9 mouse cellular contexts compared by ENCODE assay signal in the genomic region with DNA sequence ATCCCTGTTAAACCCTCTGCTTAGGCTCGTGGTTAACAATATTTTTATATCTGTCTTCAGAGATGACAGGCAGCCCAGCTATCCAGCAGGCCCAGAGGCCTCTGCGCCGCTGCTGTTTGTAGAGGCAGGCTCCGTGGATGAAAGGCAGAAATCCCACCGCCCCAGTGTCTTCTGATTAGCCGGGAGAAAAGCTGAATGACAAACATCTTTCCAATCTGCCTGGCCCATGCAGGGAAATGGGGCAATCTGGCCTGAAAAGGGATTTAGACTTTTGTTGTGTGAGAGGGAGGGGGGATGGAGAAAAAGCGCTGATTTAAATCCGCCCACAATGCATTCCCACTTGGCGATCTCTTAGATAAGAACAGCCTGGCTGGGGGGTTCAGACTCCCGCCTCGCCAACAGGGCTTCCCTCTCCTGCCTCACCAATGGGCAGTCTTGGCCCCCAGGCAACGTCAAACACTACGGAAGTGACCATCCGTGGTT.
DNase-seq lines count a peak whose midpoint lies in the region; ATAC-seq and TF ChIP-seq lines count a peak whose summit lies in the region.
"Had no signal": no experiment of that assay in that cellular context is flagged by ENCODE, and none has a peak within 500 bp of the region (broad histone marks: within the 10 kb centered on the region; RNA-seq: fewer than 3 reads in every experiment).

No protein-coding gene starts in this region.

- 0 out of 2 replicates have a peak overlapping the region, but pooled peaks have one; percentile 17 for H3K9ac ChIP-seq in midbrain, embryonic 15.5 days

- TF ChIP-seq POLR2A in brain, embryonic 14.5 days (IDR thresholded peaks at IDR 0.05; ENCODE audit: borderline replicate concordance, extremely low read depth, insufficient read depth, insufficient read length, poor library complexity, severe bottlenecking): no peak

- H3K27ac ChIP-seq in hindbrain, embryonic 10.5 days: peak overlapping the region; percentile 77
- H3K27ac ChIP-seq in midbrain, embryonic 15.5 days: peak overlapping the region; percentile 86

- no peak for TF ChIP-seq CTCF in brain, embryonic 14.5 days (IDR thresholded peaks at IDR 0.05; ENCODE audit: borderline replicate concordance, extremely low read depth, insufficient read depth, insufficient read length)

- 8% methylated on average over 14 of the region's 14 CpGs for WGBS in hindbrain, embryonic 10.5 days
- WGBS in midbrain, embryonic 15.5 days: 4% methylated on average over 14 of the region's 14 CpGs

- no peaks in the 10 kb centered on the region for H3K9me3 ChIP-seq in hindbrain, embryonic 10.5 days
- no peaks in the 10 kb centered on the region for H3K9me3 ChIP-seq in midbrain, embryonic 15.5 days

- peak; percentile 63 for ATAC-seq in midbrain, embryonic 15.5 days (replicated peaks)

- H3K27me3 ChIP-seq in hindbrain, embryonic 10.5 days (ENCODE audit: insufficient read depth, poor library complexity, severe bottlenecking): no peaks in the 10 kb centered on the region
- no peaks in the 10 kb centered on the region for H3K27me3 ChIP-seq in midbrain, embryonic 15.5 days (replicated peaks)

- DNase-seq in brain, embryonic 14.5 days (ENCODE audit: low read depth): peak; percentile 94
- DNase-seq in embryo, embryonic 9.5 days (ENCODE audit: extremely low spot score): peak; percentile 45
- peak; percentile 45 for DNase-seq in hindbrain, embryonic 10.5 days (ENCODE audit: low spot score)
- no peak for DNase-seq in urinary bladder, postnatal 36 days (ENCODE audit: low spot score in 2 of 2)
- no peak for DNase-seq in kidney, adult 18-20 months
- no peak for DNase-seq in gastrocnemius, postnatal 25 days
- DNase-seq: kidney, postnatal 4 days; lung, adult 2 months had no signal

- H3K4me2 ChIP-seq in midbrain, embryonic 15.5 days: peak overlapping the region; percentile 41

- no peaks in the 10 kb centered on the region for H3K36me3 ChIP-seq in hindbrain, embryonic 10.5 days
- no peaks in the 10 kb centered on the region for H3K36me3 ChIP-seq in midbrain, embryonic 15.5 days (replicated peaks)

- H3K4me1 ChIP-seq in hindbrain, embryonic 10.5 days (replicated peaks): peaks cover 29% of the 10 kb centered on the region
- H3K4me1 ChIP-seq in midbrain, embryonic 15.5 days: peaks cover 45% of the 10 kb centered on the region

- H3K4me3 ChIP-seq in hindbrain, embryonic 10.5 days: peak overlapping the region; percentile 29
- H3K4me3 ChIP-seq in midbrain, embryonic 15.5 days: no peak overlapping the region

Comparison
In these comparisons a context has a peak if more than half of its experiments do, and no peak if none do; other contexts are left out.
1. DNase-seq: peak in brain, embryonic 14.5 days (single experiment), embryo, embryonic 9.5 days (single experiment) and hindbrain, embryonic 10.5 days (single experiment); none in urinary bladder, postnatal 36 days (0 of 2), kidney, adult 18-20 months (single experiment) and gastrocnemius, postnatal 25 days (single experiment).